Mouse (Mus musculus): Measurements from ENCODE around the gene Cpd.
"Not testable (repeated sequence)": the region's sequence is repeated elsewhere in the genome, so short reads cannot be mapped to it uniquely, and the experiment has no call there.

The Cpd gene

DNA sequence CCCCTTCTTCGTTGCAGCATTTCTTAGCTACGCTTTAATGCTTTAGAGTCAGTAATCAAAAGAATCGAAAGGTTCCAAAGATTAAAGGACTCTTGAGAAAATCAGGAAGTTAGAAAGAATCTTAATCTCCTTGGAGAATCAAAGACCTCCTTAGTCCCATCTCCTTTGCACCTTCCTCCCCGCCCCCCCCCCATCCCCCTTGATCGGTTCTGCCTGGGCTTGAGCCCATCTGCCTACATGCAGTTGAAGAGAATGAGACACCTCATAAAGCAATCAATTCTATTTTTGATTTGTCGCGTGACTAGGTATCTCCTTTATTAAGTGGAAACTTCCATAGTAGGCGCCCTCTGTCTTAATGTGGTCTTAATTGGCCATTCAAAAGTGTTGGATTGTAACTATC is 536 bp upstream of the Cpd start:
- no peak for DNase-seq (ENCODE audit: low read depth, low spot score)

DNA sequence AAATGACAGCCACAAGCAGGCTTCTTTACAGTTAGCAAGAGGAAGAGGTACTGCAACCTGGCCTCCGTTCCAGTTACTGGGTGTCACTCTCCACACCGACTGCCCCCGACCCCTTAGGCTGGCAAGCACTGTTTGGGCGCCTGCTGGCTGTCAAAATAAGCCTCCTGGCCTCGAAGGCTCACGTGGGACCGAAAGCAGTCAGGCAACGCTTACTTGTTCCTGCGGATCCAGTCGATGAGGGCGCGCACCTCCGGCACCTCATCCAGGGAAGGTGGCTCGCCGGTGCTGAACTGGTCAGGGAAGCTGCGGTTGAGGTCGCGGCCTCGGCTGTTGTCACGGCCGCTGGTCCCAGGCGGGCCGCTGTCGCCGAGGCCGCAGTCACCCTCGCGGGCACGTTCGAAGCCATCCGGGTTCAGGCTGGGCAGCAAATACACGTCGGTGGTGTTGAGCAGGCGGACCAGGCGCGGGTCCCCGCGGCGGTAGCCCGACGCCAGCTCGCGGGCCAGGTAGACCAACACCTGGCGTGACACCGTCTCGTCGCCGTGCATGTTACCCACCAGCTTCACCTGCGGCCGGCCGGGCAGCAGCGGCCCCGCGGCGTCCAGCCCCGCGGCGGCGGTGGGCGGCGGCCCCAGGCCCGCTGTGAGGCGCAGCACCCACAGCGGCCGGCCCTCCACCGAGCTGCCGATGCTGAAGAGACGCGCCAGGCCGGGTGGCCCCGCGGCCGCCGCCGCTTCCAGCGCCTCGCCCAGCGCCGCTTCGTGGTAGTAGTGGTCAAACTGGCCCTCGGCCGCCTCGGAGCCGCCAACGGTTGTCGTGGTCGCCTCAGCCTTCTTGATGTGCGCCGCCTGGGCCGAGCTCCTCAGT is 574 bp downstream of the Cpd start:
- no peak for DNase-seq (ENCODE audit: low read depth, low spot score)

DNA sequence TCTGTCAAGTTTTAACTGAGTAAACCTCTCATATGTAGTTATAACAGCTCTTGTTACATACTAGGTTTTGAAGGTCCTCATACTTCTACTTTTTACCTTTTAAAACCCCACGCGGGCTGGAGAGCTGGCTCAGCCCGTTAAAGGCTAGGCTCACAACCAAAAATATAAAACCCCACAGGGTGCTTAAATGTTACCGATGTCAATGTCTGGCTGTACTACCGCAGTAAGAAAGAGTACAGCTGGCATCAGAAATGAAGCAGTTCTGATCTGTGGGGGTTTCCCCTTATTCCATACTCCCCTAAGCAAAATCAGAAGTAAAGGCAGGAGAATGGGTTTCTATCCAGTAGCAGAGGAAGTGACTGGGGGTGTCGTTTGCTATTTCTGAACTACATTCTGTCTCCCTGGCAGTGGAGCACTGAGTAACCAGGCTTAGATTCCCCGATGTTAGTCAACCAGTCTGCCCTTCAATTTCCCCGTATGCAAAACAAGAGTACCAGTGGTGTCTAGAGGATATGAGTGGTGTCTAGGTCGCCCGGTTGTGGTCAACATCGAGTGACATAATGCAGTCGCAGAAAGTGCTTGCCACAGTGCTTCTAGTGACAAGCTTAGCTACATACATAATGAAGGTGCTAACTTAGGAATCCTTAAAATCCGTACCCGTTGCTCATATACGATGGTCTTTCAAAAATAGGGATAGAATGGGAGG is 1.4 kb downstream of the Cpd start:
- no peak for DNase-seq (ENCODE audit: low read depth, low spot score)

DNA sequence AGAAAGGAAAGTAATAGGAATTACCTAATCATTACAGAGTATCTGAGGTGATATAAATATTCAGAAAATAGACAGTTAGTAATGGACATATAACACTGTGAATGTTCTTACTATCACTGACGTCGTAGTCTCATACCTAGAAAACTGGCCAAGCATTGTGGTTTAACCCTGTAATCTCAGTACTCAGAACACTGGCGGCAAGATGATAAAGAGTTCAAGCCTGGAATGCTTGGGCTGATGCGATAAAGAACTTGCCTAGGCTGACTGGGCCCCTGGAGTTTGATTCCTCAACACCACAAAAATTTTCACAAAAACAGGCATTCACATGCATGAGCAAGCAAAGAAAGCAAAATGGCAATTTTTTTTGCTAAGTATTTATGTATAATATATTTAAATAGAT is 8.2 kb downstream of the Cpd start:
- no peak for DNase-seq (ENCODE audit: low read depth, low spot score)

DNA sequence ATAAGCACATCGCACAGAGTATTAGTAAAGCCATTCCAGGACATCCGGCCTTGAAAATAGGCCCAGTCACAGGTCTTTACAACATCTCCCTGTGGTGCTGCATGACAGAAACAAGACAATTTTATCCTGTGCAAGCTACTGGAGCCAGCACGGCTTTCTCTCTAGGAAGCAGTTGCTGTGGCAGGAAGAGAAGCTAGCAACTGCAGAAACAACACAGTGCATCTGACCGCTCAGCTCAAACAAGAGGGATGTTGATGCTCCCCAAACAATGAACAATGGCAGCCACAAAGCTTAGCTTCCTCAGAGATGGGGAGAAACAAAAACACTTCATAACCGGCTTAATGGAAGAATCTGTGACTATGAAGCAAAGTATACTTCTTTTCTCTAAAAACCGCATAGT is 10.5 kb downstream of the Cpd start:
- DNase-seq (ENCODE audit: low read depth, low spot score): no peak

DNA sequence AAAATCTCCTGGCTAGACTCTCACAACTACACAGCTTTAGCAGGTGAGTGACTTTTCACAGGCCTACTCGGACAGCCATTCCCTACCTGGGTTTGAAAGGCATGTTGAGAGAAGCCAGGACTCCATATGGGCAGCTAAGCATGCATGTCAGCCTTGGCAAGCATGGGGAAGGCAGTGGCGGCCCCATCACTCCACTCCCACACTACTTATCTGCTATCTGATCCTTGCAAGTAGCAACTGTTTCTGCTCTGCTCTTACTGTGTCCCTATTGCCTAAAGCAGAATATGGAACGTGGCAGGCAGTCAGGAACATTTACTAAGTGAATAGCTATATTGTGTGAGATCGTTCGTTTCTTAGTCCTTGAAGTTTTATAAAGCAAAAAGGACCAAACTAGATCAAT is 10.9 kb downstream of the Cpd start:
- DNase-seq (ENCODE audit: low read depth, low spot score): no peak

DNA sequence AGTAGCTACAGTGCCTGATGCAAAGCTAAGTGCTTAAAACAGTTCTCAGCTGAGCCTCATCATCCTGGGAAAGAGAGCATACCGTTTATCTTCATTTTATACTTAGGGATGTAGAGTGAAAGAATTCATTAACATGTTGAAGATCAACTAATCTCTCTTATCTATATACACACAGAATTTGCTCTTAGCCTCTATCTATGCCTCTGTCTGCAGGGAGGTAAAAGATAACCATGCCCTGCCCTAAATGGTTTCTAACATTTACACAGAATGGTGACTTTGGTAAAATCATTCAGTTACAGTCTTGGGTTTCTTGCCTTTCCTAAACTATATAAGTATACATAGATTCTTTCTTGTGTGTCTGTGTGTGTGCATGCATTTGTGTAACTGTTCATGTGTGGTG is 12.2 kb downstream of the Cpd start:
- DNase-seq (ENCODE audit: low read depth, low spot score): no peak

DNA sequence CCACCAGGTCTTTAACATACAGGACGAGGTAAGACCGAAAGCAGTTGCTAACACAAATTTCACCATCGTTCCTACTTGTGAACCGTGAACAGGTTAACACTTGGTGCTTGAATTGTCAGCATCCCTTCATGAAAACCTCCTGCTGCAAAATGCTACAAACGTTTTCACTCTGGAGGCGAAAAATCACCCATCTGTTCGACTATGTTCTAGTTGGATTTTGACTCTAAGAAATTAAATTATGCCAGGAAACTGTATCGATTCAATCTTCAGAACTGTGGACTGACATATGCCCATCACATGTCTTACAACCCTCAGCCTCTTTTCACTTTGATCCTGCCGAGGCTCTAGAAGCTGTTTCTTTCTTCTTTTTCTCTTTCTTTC is 21.9 kb downstream of the Cpd start:
- no peak for DNase-seq (ENCODE audit: low read depth, low spot score)

DNA sequence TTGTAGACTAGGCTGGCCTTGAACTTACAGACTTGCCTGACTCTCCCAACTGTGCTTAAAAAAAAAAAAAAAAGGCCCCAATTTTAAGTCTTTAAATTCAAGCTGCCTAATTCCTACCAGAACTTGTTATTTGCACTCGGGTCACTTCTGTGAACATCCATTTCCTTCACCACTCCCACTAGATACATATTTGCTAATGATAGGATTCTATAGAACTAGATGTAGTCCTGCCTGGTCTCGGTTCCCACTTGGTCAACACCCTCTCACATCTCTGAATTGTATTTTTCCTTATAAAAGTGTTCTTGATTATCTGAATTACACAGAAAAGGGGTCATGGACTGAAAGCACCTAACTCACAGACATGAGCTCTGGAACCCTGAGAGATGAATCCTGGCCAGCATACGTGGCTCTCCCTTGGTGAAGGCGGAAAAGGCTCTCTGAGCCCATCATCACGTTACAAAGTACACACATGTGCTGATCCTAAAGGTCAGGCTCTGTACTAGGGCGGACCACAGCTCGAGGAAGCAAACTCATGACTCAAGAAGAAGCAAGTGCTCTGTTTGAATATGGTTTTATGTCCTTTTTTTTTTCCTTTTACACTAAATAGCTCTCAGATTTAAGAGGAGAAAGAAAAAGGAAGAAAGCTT is 22.5 kb downstream of the Cpd start:
- no peak for DNase-seq (ENCODE audit: low read depth, low spot score)

DNA sequence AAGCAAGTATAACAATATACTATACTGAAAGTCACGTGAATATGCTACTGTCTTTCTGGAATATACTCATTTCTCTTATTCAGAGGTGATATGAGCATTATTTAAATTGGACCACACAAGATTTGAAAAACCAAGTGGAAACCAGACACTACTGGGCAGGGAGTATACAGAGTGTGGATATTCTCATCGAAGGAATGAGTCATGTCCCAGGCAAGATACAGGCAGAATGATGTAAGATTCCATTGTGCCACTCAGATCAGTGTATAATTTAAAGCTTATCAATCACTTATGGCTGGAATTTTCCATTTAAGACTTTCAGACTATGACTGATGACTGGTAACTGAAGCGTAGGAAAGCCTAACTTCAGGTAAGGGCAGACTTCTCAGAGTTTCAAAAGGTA is 23.2 kb downstream of the Cpd start:
- no peak for DNase-seq (ENCODE audit: low read depth, low spot score)

DNA sequence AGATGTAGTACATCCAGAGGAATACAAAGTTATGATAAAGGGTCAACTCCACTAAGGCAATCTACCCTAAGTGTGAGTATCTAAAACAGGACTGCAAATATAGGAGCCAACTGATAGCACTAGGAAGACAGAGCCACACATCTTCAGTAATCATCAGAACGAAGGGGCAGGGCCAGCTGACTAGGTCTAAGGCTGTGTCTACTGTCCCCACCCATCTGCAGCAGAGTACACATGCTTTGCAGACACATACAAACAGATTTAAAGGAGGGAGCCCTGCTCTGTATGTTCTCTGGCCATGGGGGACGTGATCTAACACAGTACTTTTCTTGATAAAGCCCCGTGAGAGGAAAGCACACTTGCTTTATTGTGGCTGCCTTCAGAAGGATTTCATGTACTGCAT is 25.5 kb downstream of the Cpd start:
- no peak for DNase-seq (ENCODE audit: low read depth, low spot score)

DNA sequence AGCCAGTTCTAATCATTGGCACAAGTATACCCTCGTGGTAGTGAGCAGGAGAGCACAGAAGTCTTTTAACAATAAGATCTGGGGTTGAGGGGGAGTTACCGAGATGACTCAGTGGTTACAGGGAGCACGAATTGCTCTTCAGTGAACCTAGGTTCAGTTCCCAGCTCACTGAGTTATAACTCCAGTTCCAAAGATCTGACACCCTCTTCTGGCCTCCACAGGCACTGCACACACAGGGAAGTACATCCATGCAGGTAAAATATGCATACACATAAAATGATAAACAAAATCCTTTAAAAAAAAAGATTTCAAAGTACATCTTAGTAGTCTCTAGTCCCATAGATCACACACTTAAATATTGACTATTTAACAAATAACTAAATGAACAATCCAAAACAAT is 29.2 kb downstream of the Cpd start:
- DNase-seq (ENCODE audit: low read depth, low spot score): no peak

DNA sequence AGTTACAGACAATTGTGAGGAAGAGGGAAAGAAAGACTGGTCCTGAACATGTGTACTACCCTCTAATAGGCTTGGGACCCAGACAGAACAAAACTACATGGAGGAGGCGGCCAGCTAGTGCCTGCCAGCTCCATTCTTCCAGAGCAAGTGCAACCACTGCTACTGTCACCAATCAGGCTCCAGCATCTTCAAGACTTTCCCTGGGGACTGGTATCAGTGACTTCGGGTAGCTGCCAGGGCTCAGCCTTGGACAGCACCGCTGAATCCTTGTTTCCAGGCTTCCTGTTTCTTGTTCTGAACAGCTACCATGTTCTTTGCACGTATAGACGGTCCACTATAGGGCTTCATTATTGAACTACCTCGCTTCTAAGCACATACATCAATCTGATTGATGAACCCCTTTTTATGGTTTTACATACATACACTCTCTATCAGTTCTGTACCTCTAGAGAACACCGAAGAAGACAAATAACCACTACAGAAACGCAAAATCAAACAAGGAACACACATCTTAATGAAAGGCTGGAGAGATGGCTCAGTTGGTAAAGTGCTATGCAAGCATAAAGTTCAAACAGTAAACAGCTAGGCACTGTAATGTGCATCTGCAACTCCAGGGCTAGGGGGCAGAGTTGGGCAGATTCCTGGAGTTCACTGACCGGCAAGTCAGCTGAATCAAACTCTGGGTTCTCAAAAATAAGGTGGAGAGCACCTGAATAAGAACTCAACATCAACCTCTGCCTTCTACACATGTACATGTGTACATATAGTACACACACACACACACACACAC is 35.9 kb downstream of the Cpd start:
- no peak for DNase-seq (ENCODE audit: low read depth, low spot score)

DNA sequence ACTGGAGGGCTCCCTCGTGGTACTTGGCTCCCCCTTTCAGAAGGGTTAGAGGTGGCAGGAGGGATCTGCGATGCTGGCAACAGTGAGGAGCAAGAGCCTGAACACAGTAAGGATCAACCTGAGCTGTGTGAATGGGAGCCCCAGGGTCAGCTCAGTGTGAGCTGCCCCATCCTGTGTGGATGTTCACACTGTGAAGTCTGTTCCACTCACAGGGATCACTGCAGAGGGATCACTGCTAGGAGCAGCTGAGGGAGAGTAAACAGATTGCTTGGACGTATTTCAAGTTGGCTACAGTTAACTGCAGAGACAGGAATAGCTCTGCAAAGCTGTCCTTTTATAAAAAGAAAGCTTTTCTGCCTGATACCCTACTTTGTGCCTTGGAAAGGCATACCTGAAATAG is 37.4 kb downstream of the Cpd start:
- no peak for DNase-seq (ENCODE audit: low read depth, low spot score)

DNA sequence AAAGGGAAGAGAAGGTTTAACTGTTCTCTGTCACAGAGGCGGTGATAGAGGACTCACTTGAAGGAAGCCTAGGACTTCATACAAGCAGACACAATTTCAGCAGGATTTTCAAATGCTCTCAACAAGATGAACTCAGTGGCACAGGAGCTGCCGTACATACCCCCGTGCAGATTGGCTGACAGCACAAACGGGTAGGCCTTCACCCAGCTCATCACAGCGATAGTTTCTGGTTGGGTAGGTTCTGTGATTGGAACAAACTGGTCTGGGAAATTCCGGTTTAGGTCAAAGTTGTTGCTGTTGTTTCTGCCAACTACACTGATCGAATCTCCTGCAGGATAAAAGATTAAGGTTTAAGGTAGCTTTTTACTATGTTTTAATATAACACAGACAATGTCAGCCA is 38.3 kb downstream of the Cpd start:
- no peak for DNase-seq (ENCODE audit: low read depth, low spot score)

DNA sequence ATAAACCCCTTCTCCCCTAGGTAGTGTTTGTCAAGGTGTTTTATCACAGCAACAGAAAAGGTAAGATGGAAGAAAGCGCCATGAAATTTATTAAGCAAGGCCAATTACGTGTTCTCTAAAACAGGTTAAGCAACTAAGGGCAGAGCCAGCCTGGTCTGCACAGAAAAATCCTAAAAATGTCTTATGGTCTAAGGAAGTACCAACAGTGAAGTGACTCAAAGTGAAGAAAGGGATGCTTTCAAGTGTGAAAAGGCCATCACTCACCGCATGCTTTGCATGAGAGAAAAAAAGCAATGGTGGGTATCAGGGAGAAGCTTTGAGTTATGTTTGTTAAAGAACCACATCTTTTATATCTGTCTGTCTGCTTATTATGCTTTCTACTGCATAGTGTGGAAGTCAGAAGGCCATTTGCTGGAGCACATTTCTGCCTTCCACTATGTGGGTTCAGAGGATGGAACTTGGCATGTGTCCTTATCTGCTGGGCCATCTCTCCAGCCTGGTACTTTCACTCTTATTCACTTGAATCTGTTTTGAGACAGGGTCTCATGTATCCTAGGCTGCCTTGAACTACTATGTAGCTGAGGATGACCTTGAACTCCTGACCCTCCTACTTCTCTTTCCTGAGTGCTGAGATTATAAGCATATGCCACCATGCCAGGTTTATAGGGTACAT is 39.7 kb downstream of the Cpd start:
- no peak for DNase-seq (ENCODE audit: low read depth, low spot score)

DNA sequence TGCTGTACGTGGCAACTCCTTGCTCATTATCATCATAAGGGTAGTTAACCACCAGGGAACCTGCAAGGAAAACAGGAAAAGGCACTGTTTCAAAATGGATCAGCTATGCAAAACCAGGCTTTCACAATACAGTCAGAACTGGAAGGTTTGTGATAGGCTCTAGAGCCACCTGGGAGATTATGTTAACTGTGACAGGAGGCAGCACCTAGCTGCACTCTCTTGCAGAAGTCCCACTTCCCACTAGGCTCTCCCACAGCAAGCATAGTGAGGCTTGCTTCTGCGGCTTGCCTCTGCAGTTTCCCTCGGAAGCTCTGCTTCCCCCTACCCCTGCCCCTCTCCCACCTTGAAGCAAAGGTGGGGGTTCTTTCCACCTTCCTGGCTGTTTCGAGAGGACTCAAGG is 40.8 kb downstream of the Cpd start:
- no peak for DNase-seq (ENCODE audit: low read depth, low spot score)

DNA sequence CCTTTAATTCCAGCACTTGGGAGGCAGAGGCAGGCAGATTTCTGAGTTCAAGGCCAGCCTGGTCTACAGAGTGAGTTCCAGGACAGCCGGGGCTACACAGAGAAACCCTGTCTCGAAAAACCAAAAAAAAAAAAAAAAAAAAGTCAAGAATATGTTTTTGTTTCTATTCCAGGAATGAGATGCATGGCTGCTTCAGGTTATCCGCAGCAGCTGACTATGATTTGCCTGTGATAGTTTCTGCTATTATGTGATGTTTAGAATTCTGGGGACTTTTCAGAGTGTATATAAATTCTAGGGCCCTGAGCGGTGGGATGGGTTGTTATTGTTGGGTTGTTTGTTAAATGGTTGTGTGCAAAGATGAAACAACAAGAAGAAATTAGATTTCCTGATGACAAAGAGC is 41.7 kb downstream of the Cpd start:
- not testable (repeated sequence) for DNase-seq (ENCODE audit: low read depth, low spot score)

DNA sequence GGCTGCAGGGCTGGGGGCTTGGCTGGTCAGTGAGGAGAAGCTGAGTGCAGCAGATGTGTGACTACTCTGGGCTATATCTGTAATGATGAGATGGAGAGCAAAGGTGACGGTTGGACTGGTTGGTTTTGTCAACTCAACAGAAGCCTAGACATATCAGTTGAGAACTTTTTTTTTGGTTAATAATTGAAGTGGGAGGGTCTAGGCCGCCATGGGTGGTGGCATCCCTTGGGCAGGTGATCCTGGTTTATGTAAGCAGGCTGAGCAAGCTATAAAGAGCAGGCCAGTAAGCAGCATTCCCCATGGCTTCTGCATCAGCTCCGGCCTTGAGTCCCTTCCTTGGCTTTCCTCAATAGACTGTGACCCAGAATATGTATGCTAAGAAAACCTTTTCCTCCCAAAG is 43.6 kb downstream of the Cpd start:
- no peak for DNase-seq (ENCODE audit: low read depth, low spot score)

DNA sequence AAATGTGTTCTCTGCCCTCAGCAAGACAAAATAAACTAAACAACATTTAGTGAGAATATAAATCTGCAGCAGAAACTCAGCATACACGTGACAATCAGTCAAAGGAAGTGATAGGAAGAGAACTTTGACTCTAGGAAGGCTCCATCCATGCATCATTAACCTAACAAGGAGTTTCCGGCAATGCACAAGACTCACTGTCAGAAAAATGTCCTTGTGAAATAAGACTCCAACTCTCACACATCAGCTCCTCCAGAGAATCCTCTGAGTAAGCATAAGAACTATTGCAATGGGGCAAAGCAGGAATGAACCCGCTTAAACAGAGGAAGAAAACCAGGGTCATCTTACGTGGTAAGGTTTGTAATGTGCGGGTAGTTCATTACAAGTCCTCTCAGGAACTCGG is 49.6 kb downstream of the Cpd start:
- DNase-seq (ENCODE audit: low read depth, low spot score): no peak

DNA sequence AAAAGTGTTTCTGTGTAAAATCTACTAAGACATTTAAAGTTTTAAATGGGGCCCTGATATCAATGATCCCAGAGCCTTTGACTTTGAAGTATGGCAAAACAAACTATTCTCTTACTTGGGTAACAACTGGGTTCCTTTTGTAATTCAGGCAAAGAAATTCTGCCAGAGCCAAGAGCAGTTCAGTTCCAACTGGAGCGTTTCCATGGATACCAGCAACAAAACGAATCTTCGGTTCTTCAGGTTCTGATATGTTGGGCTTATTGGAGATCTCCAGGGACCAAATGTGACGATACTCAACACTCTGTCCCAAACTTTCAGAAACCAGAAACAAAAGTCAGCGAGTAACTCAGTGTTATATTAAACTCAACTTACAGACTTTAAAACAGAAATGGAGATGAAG is 51.5 kb downstream of the Cpd start:
- DNase-seq (ENCODE audit: low read depth, low spot score): no peak

DNA sequence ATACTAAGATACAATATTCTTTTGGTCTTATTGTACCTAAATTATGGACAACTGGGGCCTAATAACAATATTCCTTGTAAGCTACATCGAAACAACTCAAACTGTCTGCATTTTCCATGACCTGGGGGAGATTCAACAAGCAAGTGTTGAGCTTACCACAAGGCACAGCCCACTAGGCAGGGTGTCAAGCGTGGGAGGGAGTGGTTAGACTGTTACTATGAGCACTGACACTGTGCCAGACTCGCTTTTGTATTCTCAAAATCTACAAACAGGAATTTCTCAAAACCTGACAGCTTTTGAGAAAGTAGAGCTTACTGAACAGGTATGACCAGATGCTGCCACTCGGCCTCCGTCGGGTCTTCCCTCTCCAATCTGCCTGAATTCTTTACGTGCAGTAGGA is 55.5 kb downstream of the Cpd start:
- no peak for DNase-seq (ENCODE audit: low read depth, low spot score)
